Mouse (Mus musculus) stomach, postnatal 0 days (tissue): ENCODE measurements around the gene Rimbp3. TPM values are rescaled to one million over a fixed set of nuclear protein-coding genes. Genes with fewer than 3 reads are reported as not detected.
A peak's percentile ranks its signal among the peaks of the same experiment; 100 is the strongest.

ENCODE experiments used
- ATAC-seq: fragments of 200-750 bp; cut with Nextera tagmentation; 2 replicates; pipeline ENCODE4 v1.8.0; 2017; ENCODE audit not compliant: low FRiP score, low TSS enrichment
- DNase-seq: peaks from one replicate; pipeline ENCODE4 v3.0.0-alpha.2; 2016; ENCODE audit warnings: low spot score
- H3K27ac ChIP-seq: fragments of 300-500 bp; sonication (generic); replicated peaks from 2 replicates; pipeline ENCODE4 v1.5.1; 2014; ENCODE audit warnings: mild to moderate bottlenecking, control low read depth
- H3K27me3 ChIP-seq: fragments of 300-500 bp; sonication (generic); 2 replicates; pipeline ENCODE4 v1.6.1; 2014; ENCODE audit warnings: low read length; ENCODE audit not compliant: control insufficient read depth, insufficient read depth
- H3K36me3 ChIP-seq: fragments of 300-500 bp; sonication (generic); 2 replicates; pipeline ENCODE4 v1.6.1; 2014; ENCODE audit warnings: low read length, mixed read lengths; ENCODE audit not compliant: control insufficient read depth, insufficient read depth
- H3K4me1 ChIP-seq: fragments of 300-500 bp; sonication (generic); replicated peaks from 2 replicates; pipeline ENCODE4 v1.6.1; 2014; ENCODE audit warnings: antibody characterized with exemption; ENCODE audit not compliant: control insufficient read depth, insufficient read depth
- H3K4me2 ChIP-seq: fragments of 300-500 bp; sonication (generic); replicated peaks from 2 replicates; pipeline ENCODE4 v1.6.1; 2014; ENCODE audit warnings: low read depth, mild to moderate bottlenecking, control low read depth, moderate library complexity
- H3K4me3 ChIP-seq: fragments of 300-500 bp; sonication (generic); 2 replicates; pipeline ENCODE4 v1.5.1; 2014; ENCODE audit warnings: low read depth, low read length, control low read depth
- H3K9ac ChIP-seq: fragments of 300-500 bp; sonication (generic); 2 replicates; pipeline ENCODE4 v1.6.1; 2014; ENCODE audit warnings: mild to moderate bottlenecking, low read length, control low read depth, mixed read lengths
- H3K9me3 ChIP-seq: fragments of 300-500 bp; sonication (generic); 2 replicates; pipeline ENCODE4 v1.6.1; 2016; ENCODE audit warnings: low read length; ENCODE audit not compliant: control insufficient read depth
- CTCF ChIP-seq: IDR thresholded peaks from 2 replicates; pipeline ENCODE4 v1.5.1; 2016; ENCODE audit warnings: antibody characterized with exemption, low read depth, mild to moderate bottlenecking, moderate library complexity
- EP300 ChIP-seq: optimal IDR thresholded peaks from 2 replicates; pipeline ENCODE3; 2016; ENCODE audit warnings: antibody characterized with exemption
- WGBS: fragments of 180-500 bp; shearing (Covaris S2); extraction: QIAGEN DNeasy Blood & Tissue Kit; methylation state at CpG from one replicate; pipeline ENCODE4 v1.1.7; 2014; 5-methylcytosine and 5-hydroxymethylcytosine counted together
- polyA plus RNA-seq: library from polyadenylated mRNA; unstranded; fragments of >200 nt; fragmentation: Nextera tagmentation; extraction: Ambion mirVana; gene quantifications from 2 replicates; pipeline ENCODE4 v1.2.1, GENCODE M21; 2015

Rimbp3 gene
- polyA plus RNA-seq, 1 experiment from 2014 or later: 0.18 TPM

GRCm38 (mm10) chr16:17177623-17178170, 30.7 kb upstream of the Rimbp3 start:
- Histone ChIP-seq H3K36me3 (0 out of 2 replicates have a peak, but pooled peaks cover 3% of the 10 kb centered on the region), H3K27me3 (no peaks in the 10 kb centered on the region), H3K9me3 (no peaks in the 10 kb centered on the region), H3K9ac (no peak overlapping the region), H3K4me2 (no peak overlapping the region), H3K4me3 (no peak overlapping the region), H3K4me1 (no peaks in the 10 kb centered on the region), H3K27ac (0 out of 2 replicates have a peak overlapping the region, but pooled peaks have one; percentile 35)
- 96% methylated on average over 1 of the region's 1 CpGs for WGBS
- DNase-seq (no peak), ATAC-seq (peak; percentile 44; the same call in 1 of the 2 replicates)
- no peak for TF ChIP-seq CTCF

- H3K9ac ChIP-seq: no peak overlapping the region
- H3K4me2 ChIP-seq: no peak overlapping the region
- no peaks in the 10 kb centered on the region for H3K27me3 ChIP-seq
- H3K27ac ChIP-seq: no peak overlapping the region
- no peaks in the 10 kb centered on the region for H3K4me1 ChIP-seq
- no peak overlapping the region for H3K4me3 ChIP-seq
- ATAC-seq (no peak), DNase-seq (no peak)
- WGBS: 93% methylated on average over 3 of the region's 3 CpGs
- no peaks in the 10 kb centered on the region for H3K9me3 ChIP-seq
- no peaks in the 10 kb centered on the region for H3K36me3 ChIP-seq
- TF ChIP-seq EP300: no peak
- no peak for TF ChIP-seq CTCF
Measured at GRCm38 (mm10) chr16:17179706-17180105, 28.7 kb upstream of the Rimbp3 start.

GRCm38 (mm10) chr16:17181382-17181781, 27.0 kb upstream of the Rimbp3 start:
- Histone ChIP-seq H3K9ac (no peak overlapping the region), H3K4me2 (no peak overlapping the region), H3K4me3 (no peak overlapping the region), H3K9me3 (no peaks in the 10 kb centered on the region), H3K36me3 (no peaks in the 10 kb centered on the region), H3K4me1 (no peaks in the 10 kb centered on the region), H3K27me3 (no peaks in the 10 kb centered on the region), H3K27ac (0 out of 2 replicates have a peak overlapping the region, but pooled peaks have one; percentile 35)
- no peak for ATAC-seq
- no peak for DNase-seq
- TF ChIP-seq CTCF (no peak), EP300 (no peak)
- 78% methylated on average over 4 of the region's 4 CpGs for WGBS

GRCm38 (mm10) chr16:17182136-17182535, 26.3 kb upstream of the Rimbp3 start:
- Histone ChIP-seq H3K4me2 (no peak overlapping the region), H3K27me3 (no peaks in the 10 kb centered on the region), H3K36me3 (no peaks in the 10 kb centered on the region), H3K9me3 (no peaks in the 10 kb centered on the region), H3K4me3 (no peak overlapping the region), H3K9ac (no peak overlapping the region), H3K27ac (no peak overlapping the region), H3K4me1 (no peaks in the 10 kb centered on the region)
- WGBS: 77% methylated on average over 2 of the region's 2 CpGs
- TF ChIP-seq CTCF (no peak), EP300 (no peak)
- DNase-seq: no peak
- ATAC-seq: no peak

GRCm38 (mm10) chr16:17183003-17183402, 25.4 kb upstream of the Rimbp3 start:
- H3K36me3 ChIP-seq: no peaks in the 10 kb centered on the region
- no peak for TF ChIP-seq EP300
- no peak for TF ChIP-seq CTCF
- H3K9me3 ChIP-seq: no peaks in the 10 kb centered on the region
- H3K27me3 ChIP-seq: no peaks in the 10 kb centered on the region
- 73% methylated on average over 3 of the region's 3 CpGs for WGBS
- H3K4me1 ChIP-seq: no peaks in the 10 kb centered on the region
- no peak overlapping the region for H3K4me2 ChIP-seq
- no peak overlapping the region for H3K9ac ChIP-seq
- DNase-seq: no peak
- no peak overlapping the region for H3K27ac ChIP-seq
- no peak for ATAC-seq
- H3K4me3 ChIP-seq: no peak overlapping the region

GRCm38 (mm10) chr16:17185475-17185874, 22.9 kb upstream of the Rimbp3 start:
- H3K4me1 ChIP-seq: no peaks in the 10 kb centered on the region
- DNase-seq: no peak
- no peak overlapping the region for H3K4me3 ChIP-seq
- no peak overlapping the region for H3K4me2 ChIP-seq
- ATAC-seq: no peak
- no peaks in the 10 kb centered on the region for H3K36me3 ChIP-seq
- no peak overlapping the region for H3K9ac ChIP-seq
- H3K27ac ChIP-seq: no peak overlapping the region
- no peaks in the 10 kb centered on the region for H3K9me3 ChIP-seq
- TF ChIP-seq EP300: no peak
- TF ChIP-seq CTCF: no peak
- no peaks in the 10 kb centered on the region for H3K27me3 ChIP-seq
